Mouse (Mus musculus): Measurements from ENCODE around the gene Wbp2.
"Not testable (repeated sequence)": the region's sequence is repeated elsewhere in the genome, so short reads cannot be mapped to it uniquely, and the experiment has no call there.

The Wbp2 gene

GRCm38 (mm10) chr11:116109441-116110081, 22.8 kb upstream of the Wbp2 start:
- DNase-seq (ENCODE audit: extremely low spot score, low read depth, low spot score) = no peak

GRCm38 (mm10) chr11:116108464-116109137, 21.8 kb upstream of the Wbp2 start:
- DNase-seq (ENCODE audit: extremely low spot score, low read depth, low spot score) = no peak

- DNase-seq (ENCODE audit: extremely low spot score, low read depth, low spot score) = no peak
Measured at GRCm38 (mm10) chr11:116107777-116108285, 21.0 kb upstream of the Wbp2 start.

GRCm38 (mm10) chr11:116106963-116107776, 20.4 kb upstream of the Wbp2 start:
- no peak for DNase-seq (ENCODE audit: extremely low spot score, low read depth, low spot score)

GRCm38 (mm10) chr11:116106154-116106962, 19.6 kb upstream of the Wbp2 start:
- no peak for DNase-seq (ENCODE audit: extremely low spot score, low read depth, low spot score)

GRCm38 (mm10) chr11:116105065-116105464, 18.3 kb upstream of the Wbp2 start:
- DNase-seq (ENCODE audit: extremely low spot score, low read depth, low spot score) = no peak

- no peak for DNase-seq (ENCODE audit: extremely low spot score, low read depth, low spot score)
Measured at GRCm38 (mm10) chr11:116104006-116104646, 17.3 kb upstream of the Wbp2 start.

GRCm38 (mm10) chr11:116103572-116103971, 16.8 kb upstream of the Wbp2 start:
- DNase-seq (ENCODE audit: extremely low spot score, low read depth, low spot score) = no peak

- DNase-seq (ENCODE audit: extremely low spot score, low read depth, low spot score) = no peak
Measured at GRCm38 (mm10) chr11:116102472-116102871, 15.7 kb upstream of the Wbp2 start.

GRCm38 (mm10) chr11:116101931-116102381, 15.2 kb upstream of the Wbp2 start:
- DNase-seq (ENCODE audit: extremely low spot score, low read depth, low spot score) = no peak

GRCm38 (mm10) chr11:116100839-116101238, 14.0 kb upstream of the Wbp2 start:
- DNase-seq (ENCODE audit: extremely low spot score, low read depth, low spot score) = no peak

GRCm38 (mm10) chr11:116100385-116100784, 13.6 kb upstream of the Wbp2 start:
- DNase-seq (ENCODE audit: extremely low spot score, low read depth, low spot score) = no peak

GRCm38 (mm10) chr11:116099462-116099861, 12.7 kb upstream of the Wbp2 start:
- DNase-seq (ENCODE audit: extremely low spot score, low read depth, low spot score) = no peak

GRCm38 (mm10) chr11:116098711-116099460, 12.1 kb upstream of the Wbp2 start:
- no peak for DNase-seq (ENCODE audit: extremely low spot score, low read depth, low spot score)

GRCm38 (mm10) chr11:116096213-116097108, 9.7 kb upstream of the Wbp2 start:
- no peak for DNase-seq (ENCODE audit: extremely low spot score, low read depth, low spot score)

GRCm38 (mm10) chr11:116095573-116095972, 8.8 kb upstream of the Wbp2 start:
- no peak for DNase-seq (ENCODE audit: extremely low spot score, low read depth, low spot score)

- DNase-seq (ENCODE audit: extremely low spot score, low read depth, low spot score) = no peak
Measured at GRCm38 (mm10) chr11:116093771-116094565, 7.2 kb upstream of the Wbp2 start.

GRCm38 (mm10) chr11:116092959-116093358, 6.2 kb upstream of the Wbp2 start:
- DNase-seq (ENCODE audit: extremely low spot score, low read depth, low spot score) = not testable (repeated sequence)

Measured in hindlimb bud, embryonic 11.5 days (tissue).